16 mouse cellular contexts compared by ENCODE assay signal in genomic region chr8:107412552-107412951, GRCm38 (mm10).
"Had no signal": no experiment of that assay in that cellular context is flagged by ENCODE, and none has a peak within 500 bp of the region (broad histone marks: within the 10 kb centered on the region; RNA-seq: fewer than 3 reads in every experiment).

No protein-coding gene starts in this region.

- H3K27ac ChIP-seq: neural tube, embryonic 13.5 days; neural tube, embryonic 15.5 days; stomach, embryonic 15.5 days; stomach, postnatal 0 days had no signal

- H3K4me1 ChIP-seq: neural tube, embryonic 13.5 days; neural tube, embryonic 15.5 days; stomach, embryonic 15.5 days had no signal

- H3K27me3 ChIP-seq: neural tube, embryonic 13.5 days; neural tube, embryonic 15.5 days; stomach, embryonic 15.5 days had no signal

- H3K4me3 ChIP-seq: neural tube, embryonic 13.5 days; neural tube, embryonic 15.5 days; stomach, embryonic 15.5 days had no signal

- DNase-seq: retina, postnatal 1 day; right cerebral cortex, adult 18-20 months; right cerebral cortex, postnatal 14 days; right cerebral cortex, postnatal 25 days; right cerebral cortex, postnatal 4 days; spleen, adult 18-20 months; thymus, adult 18-20 months; thymus, adult 2 months; thymus, postnatal 14 days; thymus, postnatal 25 days; thymus, postnatal 36 days; thymus, postnatal 4 days had no signal

- H3K9ac ChIP-seq: neural tube, embryonic 13.5 days; neural tube, embryonic 15.5 days; stomach, embryonic 15.5 days had no signal

- H3K9me3 ChIP-seq: neural tube, embryonic 13.5 days; neural tube, embryonic 15.5 days; stomach, embryonic 15.5 days had no signal
